Mouse (Mus musculus) ES-CJ7 (cell line): Measurements from ENCODE around the gene Nt5dc1.

Source experiments
- DNase-seq: peaks from one replicate; pipeline ENCODE4 v3.0.0; 2011; ENCODE audit warnings: low read depth, low spot score

Nt5dc1 gene

GRCm38 (mm10) chr10:34312536-34312935 is 105.8 kb downstream of the Nt5dc1 start:
- DNase-seq, result no peak

GRCm38 (mm10) chr10:34309915-34310685 is 108.3 kb downstream of the Nt5dc1 start:
- no peak for DNase-seq

GRCm38 (mm10) chr10:34307070-34307469 is 111.3 kb downstream of the Nt5dc1 start:
- no peak for DNase-seq

GRCm38 (mm10) chr10:34300368-34300767 is 118.0 kb downstream of the Nt5dc1 start:
- DNase-seq, result no peak

GRCm38 (mm10) chr10:34297980-34298753 is 120.2 kb downstream of the Nt5dc1 start:
- DNase-seq, result no peak

- DNase-seq, result peak; percentile 96
Measured at GRCm38 (mm10) chr10:34297299-34297979, 120.9 kb downstream of the Nt5dc1 start, which contains the start of gene Tspyl4. Gene Tspyl4, plus strand, starts transcription at chr10:34297442.

- DNase-seq, result no peak
Measured at GRCm38 (mm10) chr10:34296911-34297298, 121.4 kb downstream of the Nt5dc1 start.

- DNase-seq, result peak; percentile 9
Measured at GRCm38 (mm10) chr10:34282420-34283238, 135.7 kb downstream of the Nt5dc1 start.

GRCm38 (mm10) chr10:34281962-34282388 is 136.4 kb downstream of the Nt5dc1 start, which contains the start of gene Tspyl1:
Gene Tspyl1, plus strand, starts transcription at chr10:34282190.
- DNase-seq, result peak; percentile 99

GRCm38 (mm10) chr10:34281211-34281961 is 137.0 kb downstream of the Nt5dc1 start:
- no peak for DNase-seq

GRCm38 (mm10) chr10:34280591-34281175 is 137.7 kb downstream of the Nt5dc1 start:
- peak; percentile 75 for DNase-seq

- no peak for DNase-seq
Measured at GRCm38 (mm10) chr10:34271681-34272080, 146.7 kb downstream of the Nt5dc1 start.

- no peak for DNase-seq
Measured at GRCm38 (mm10) chr10:34267312-34268070, 150.9 kb downstream of the Nt5dc1 start.

- DNase-seq, result no peak
Measured at GRCm38 (mm10) chr10:34265106-34265505, 153.2 kb downstream of the Nt5dc1 start.

GRCm38 (mm10) chr10:34252833-34253232 is 165.5 kb downstream of the Nt5dc1 start:
- DNase-seq, result peak; percentile 90

- no peak for DNase-seq
Measured at GRCm38 (mm10) chr10:34249594-34249993, 168.8 kb downstream of the Nt5dc1 start.

GRCm38 (mm10) chr10:34247757-34248156 is 170.6 kb downstream of the Nt5dc1 start:
- DNase-seq, result no peak

- no peak for DNase-seq
Measured at GRCm38 (mm10) chr10:34246106-34246505, 172.2 kb downstream of the Nt5dc1 start.

- no peak for DNase-seq
Measured at GRCm38 (mm10) chr10:34244745-34245144, 173.6 kb downstream of the Nt5dc1 start.
